Mouse (Mus musculus) heart, embryonic 14.5 days (tissue): ENCODE results near the gene Hhat. TPM values are rescaled to one million over a fixed set of nuclear protein-coding genes. Genes with fewer than 3 reads are reported as not detected.

ENCODE experiments used
- ATAC-seq: fragments of 200-750 bp; cut with Nextera tagmentation; 2 replicates; pipeline ENCODE4 v1.8.0; 2017; ENCODE audit warnings: low read depth, moderate TSS enrichment; ENCODE audit not compliant: insufficient number of reproducible peaks, insufficient read depth, low FRiP score
- H3K27ac ChIP-seq, 2 experiments: fragments of 200-500 bp in 1 of 2; fragments of 300-500 bp in 1 of 2; sonication (generic) in 1 of 2; replicated peaks in 1 of 2; 2 replicates each; pipeline ENCODE4 v1.5.1; 2012 to 2014; ENCODE audit warnings: low read depth in 2 of 2, low read length in 2 of 2, control low read depth in 1 of 2, mild to moderate bottlenecking in 1 of 2, mixed read lengths in 1 of 2; ENCODE audit not compliant: control insufficient read depth in 1 of 2, insufficient read depth in 1 of 2
- H3K27me3 ChIP-seq: fragments of 300-500 bp; sonication (generic); 2 replicates; pipeline ENCODE4 v1.6.1; 2014; ENCODE audit warnings: mild to moderate bottlenecking, low read length, control low read depth; ENCODE audit not compliant: control insufficient read depth, insufficient read depth
- H3K36me3 ChIP-seq: fragments of 300-500 bp; sonication (generic); 2 replicates; pipeline ENCODE4 v1.6.1; 2014; ENCODE audit warnings: mild to moderate bottlenecking, control low read depth, low read length, mixed read lengths; ENCODE audit not compliant: control insufficient read depth, insufficient read depth
- H3K4me1 ChIP-seq, 2 experiments: fragments of 200-500 bp in 1 of 2; fragments of 300-500 bp in 1 of 2; sonication (generic) in 1 of 2; 2 replicates each; pipeline ENCODE4 v1.6.1; 2012 to 2014; ENCODE audit warnings: low read length in 2 of 2, control low read depth in 1 of 2, mixed read lengths in 1 of 2; ENCODE audit not compliant: control insufficient read depth in 2 of 2, insufficient read depth in 2 of 2
- H3K4me2 ChIP-seq: fragments of 300-500 bp; sonication (generic); 2 replicates; pipeline ENCODE4 v1.6.1; 2014; ENCODE audit warnings: mild to moderate bottlenecking, low read length
- H3K4me3 ChIP-seq, 2 experiments: fragments of 200-500 bp in 1 of 2; fragments of 300-500 bp in 1 of 2; sonication (generic) in 1 of 2; 2 replicates each; pipeline ENCODE4 v1.5.1; 2012 to 2014; ENCODE audit warnings: low read length in 2 of 2, mild to moderate bottlenecking in 2 of 2, control low read depth in 1 of 2, low read depth in 1 of 2, moderate library complexity in 1 of 2; ENCODE audit not compliant: control insufficient read depth in 1 of 2, insufficient read depth in 1 of 2
- H3K9ac ChIP-seq: fragments of 300-500 bp; sonication (generic); 2 replicates; pipeline ENCODE4 v1.6.1; 2014; ENCODE audit warnings: mild to moderate bottlenecking, low read length
- H3K9me3 ChIP-seq: fragments of 300-500 bp; sonication (generic); 2 replicates; pipeline ENCODE4 v1.6.1; 2016; ENCODE audit warnings: low read length, control low read depth; ENCODE audit not compliant: control insufficient read depth
- WGBS: fragments of 180-500 bp; shearing (Covaris S2); extraction: QIAGEN DNeasy Blood & Tissue Kit; methylation state at CpG from one replicate; pipeline ENCODE4 v1.1.7; 2014; 5-methylcytosine and 5-hydroxymethylcytosine counted together
- polyA plus RNA-seq: library from polyadenylated mRNA; unstranded; fragments of >200 nt; fragmentation: Nextera tagmentation; extraction: Ambion mirVana; gene quantifications from 2 replicates; pipeline ENCODE4 v1.2.1, GENCODE M21; 2014

Hhat gene
- polyA plus RNA-seq, 1 experiment from 2014 or later = 6.8 TPM

DNA sequence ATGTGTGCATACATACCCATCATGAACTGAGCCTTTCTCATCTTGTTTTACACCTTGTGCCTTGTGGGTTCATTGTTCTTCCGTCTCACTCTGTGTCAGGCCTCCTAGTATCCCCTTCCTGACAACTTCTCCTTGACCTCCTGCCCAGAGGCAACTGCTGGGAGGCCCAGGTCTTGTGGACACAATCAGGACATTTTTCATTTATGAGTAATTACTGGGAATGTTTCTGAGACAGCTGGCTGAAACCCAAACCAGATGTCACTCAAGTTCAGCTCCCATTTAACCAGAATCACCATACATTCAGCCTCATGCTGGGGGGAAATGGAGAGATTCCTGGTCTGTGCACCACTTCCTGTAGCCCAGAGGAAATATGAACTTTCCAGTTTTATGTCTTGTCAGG lies 316.5 kb downstream of the Hhat start:
- Histone ChIP-seq H3K9ac (no peak overlapping the region), H3K4me1 (peaks cover 3 to 5% of the 10 kb centered on the region in 2 experiments; a peak in 1 of 4 replicates), H3K36me3 (no peaks in the 10 kb centered on the region), H3K4me2 (no peak overlapping the region), H3K27me3 (0 out of 2 replicates have a peak, but pooled peaks cover under 1% of the 10 kb centered on the region), H3K27ac (no peak overlapping the region), H3K9me3 (no peaks in the 10 kb centered on the region), H3K4me3 (no peak overlapping the region)
- no peak for ATAC-seq
- 46% methylated on average over 1 of the region's 1 CpGs for WGBS

DNA sequence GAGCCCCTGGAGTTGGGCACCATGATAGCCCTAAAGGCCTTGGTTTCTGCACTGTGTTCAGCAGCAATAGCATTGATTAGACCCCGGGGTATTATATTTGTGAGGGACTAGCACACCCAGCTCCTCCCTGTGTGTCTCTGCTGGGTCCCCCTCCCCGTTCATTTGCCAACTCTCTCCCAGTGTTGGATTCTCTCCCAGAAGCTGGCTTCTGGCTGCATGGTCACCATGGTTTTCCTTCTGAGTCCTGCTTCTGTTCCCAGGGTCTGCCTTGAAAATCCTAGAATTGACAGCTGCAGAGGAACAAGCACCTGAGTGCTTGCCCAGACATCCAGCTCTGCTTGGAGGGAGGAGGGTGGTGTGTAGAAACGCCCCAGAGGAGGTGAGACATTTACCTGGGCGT lies 319.3 kb downstream of the Hhat start:
- no peak for ATAC-seq
- Histone ChIP-seq H3K4me2 (no peak overlapping the region), H3K4me1 (peaks cover 3 to 5% of the 10 kb centered on the region in 2 experiments; a peak in 1 of 4 replicates), H3K9ac (no peak overlapping the region), H3K27ac (no peak overlapping the region), H3K27me3 (0 out of 2 replicates have a peak, but pooled peaks cover 10% of the 10 kb centered on the region), H3K36me3 (no peaks in the 10 kb centered on the region), H3K4me3 (no peak overlapping the region), H3K9me3 (no peaks in the 10 kb centered on the region)
- 66% methylated on average over 4 of the region's 4 CpGs for WGBS

- Histone ChIP-seq H3K4me1 (peaks cover 3 to 5% of the 10 kb centered on the region in 2 experiments; a peak in 1 of 4 replicates), H3K9me3 (no peaks in the 10 kb centered on the region), H3K36me3 (no peaks in the 10 kb centered on the region), H3K4me2 (no peak overlapping the region), H3K9ac (no peak overlapping the region), H3K27ac (no peak overlapping the region), H3K4me3 (no peak overlapping the region), H3K27me3 (0 out of 2 replicates have a peak, but pooled peaks cover 10% of the 10 kb centered on the region)
- ATAC-seq = no peak
Measured at GRCm38 (mm10) chr1:192450425-192450824, 320.6 kb downstream of the Hhat start.

DNA sequence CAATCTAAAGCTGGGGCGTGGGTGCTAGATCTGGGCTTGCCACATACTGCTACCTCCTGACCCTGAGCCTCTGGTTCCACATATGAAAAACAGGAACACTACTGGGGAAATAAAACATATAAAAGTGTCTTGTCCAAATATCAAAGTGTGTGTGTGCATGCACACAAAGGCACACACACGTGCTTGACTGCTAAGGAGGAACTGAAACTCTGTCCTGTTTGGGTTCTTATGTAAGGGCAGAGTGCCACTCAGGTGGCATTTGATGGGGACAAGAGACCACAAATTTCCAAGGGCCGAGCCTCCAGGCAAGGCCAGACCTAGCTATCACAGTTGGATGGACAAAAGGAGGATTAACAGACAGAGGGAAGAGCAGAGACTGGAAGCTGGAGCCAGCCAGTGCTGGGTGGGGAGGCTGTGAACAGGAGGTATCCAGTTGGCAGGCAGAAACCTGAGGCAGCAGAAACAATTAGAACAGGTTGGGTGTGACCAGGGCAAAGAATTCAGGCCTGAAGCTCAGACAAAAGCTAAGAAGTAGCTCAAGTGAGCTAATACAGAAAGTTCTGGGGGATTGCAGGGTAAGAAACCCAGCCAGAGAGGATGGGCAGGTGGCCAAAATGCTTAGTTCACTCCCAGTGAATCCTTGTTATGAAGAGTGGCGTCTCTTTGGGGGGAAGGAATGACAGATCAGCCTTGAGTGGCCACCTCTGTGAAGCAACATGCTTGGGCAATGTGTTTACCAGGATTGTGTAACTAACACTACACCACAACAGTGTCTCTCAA lies 321.3 kb downstream of the Hhat start:
- ATAC-seq = no peak
- Histone ChIP-seq H3K4me1 (peaks cover 2 to 3% of the 10 kb centered on the region in 2 experiments; a peak in 1 of 4 replicates), H3K36me3 (no peaks in the 10 kb centered on the region), H3K27me3 (0 out of 2 replicates have a peak, but pooled peaks cover 10% of the 10 kb centered on the region), H3K9ac (no peak overlapping the region), H3K9me3 (no peaks in the 10 kb centered on the region), H3K4me2 (no peak overlapping the region), H3K27ac (no peak overlapping the region), H3K4me3 (no peak overlapping the region)
- WGBS = 48% methylated on average over 4 of the region's 4 CpGs

DNA sequence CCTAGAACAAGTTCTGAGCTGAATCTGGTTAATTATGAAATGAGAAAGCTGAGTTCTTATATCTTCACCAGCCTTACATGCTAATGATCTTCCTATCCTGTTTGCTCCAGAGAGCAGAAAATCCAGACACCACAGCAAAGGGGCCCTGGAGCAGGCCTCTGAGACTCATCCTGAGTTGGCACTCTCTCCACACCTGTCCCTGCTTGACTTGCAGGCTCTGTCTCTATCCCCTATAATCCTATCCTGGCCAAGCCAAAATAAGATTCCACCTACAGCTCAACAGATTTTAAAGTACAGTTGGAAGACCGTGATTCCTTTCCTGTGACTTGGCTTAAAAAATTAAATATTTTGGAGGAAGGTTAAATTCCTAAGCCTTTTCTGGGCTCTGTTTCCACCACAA lies 322.5 kb downstream of the Hhat start:
- Histone ChIP-seq H3K4me1 (peaks cover 0 to 5% of the 10 kb centered on the region in 2 experiments; a peak in 1 of 4 replicates), H3K27me3 (peaks cover 10% of the 10 kb centered on the region; the same call in 1 of the 2 replicates), H3K4me2 (no peak overlapping the region), H3K27ac (no peak overlapping the region), H3K9ac (no peak overlapping the region), H3K4me3 (no peak overlapping the region), H3K9me3 (no peaks in the 10 kb centered on the region), H3K36me3 (no peaks in the 10 kb centered on the region)
- ATAC-seq = no peak
- 92% methylated on average over 1 of the region's 1 CpGs for WGBS

- peaks cover 0 to 4% of the 10 kb centered on the region in 2 experiments; a peak in 1 of 4 replicates for H3K4me1 ChIP-seq
- 57% methylated on average over 2 of the region's 2 CpGs for WGBS
- peaks cover 10% of the 10 kb centered on the region; the same call in 1 of the 2 replicates for H3K27me3 ChIP-seq
- no peak overlapping the region for H3K4me3 ChIP-seq
- H3K27ac ChIP-seq = no peak overlapping the region
- H3K9ac ChIP-seq = no peak overlapping the region
- H3K9me3 ChIP-seq = no peaks in the 10 kb centered on the region
- H3K36me3 ChIP-seq = no peaks in the 10 kb centered on the region
- H3K4me2 ChIP-seq = no peak overlapping the region
- ATAC-seq = no peak
Measured at GRCm38 (mm10) chr1:192447666-192448065, 323.4 kb downstream of the Hhat start.
